Mouse (Mus musculus) CD8-positive naive resting alpha-beta T cell, adult 57 days (primary cell): ENCODE measurements around the gene Eif2d. TPM values are rescaled to one million over a fixed set of nuclear protein-coding genes. Genes with fewer than 3 reads are reported as not detected.

Experiments
- total RNA-seq: library from RNA; stranded (reverse); gene quantifications from one replicate; pipeline ENCODE4 v1.2.4, GENCODE M21; 2023

Eif2d gene
- total RNA-seq = 27.1 TPM

GRCm38 (mm10) chr1:131153018-131153629, at the start of gene Eif2d:
Gene Eif2d (plus strand): TSS chr1:131153181.

GRCm38 (mm10) chr1:131138191-131139016, 14.6 kb upstream of the Eif2d start, which contains the start of gene Dyrk3:
Gene Dyrk3 (minus strand): TSS chr1:131138340.

Other genes starting within 250 kb of the Eif2d start
- gene Il20, start 241.7 kb upstream of the Eif2d start, total RNA-seq = not detected
- not detected for gene Il19, start 213.1 kb upstream of the Eif2d start, total RNA-seq
- 0.40 TPM for gene Il10, start 133.3 kb upstream of the Eif2d start, total RNA-seq
- gene Mapkapk2, start 55.4 kb upstream of the Eif2d start, total RNA-seq = 48.2 TPM
- gene Dyrk3, start 14.8 kb upstream of the Eif2d start, total RNA-seq = 1.8 TPM
- gene Rassf5, start 92.1 kb downstream of the Eif2d start, total RNA-seq = 182 TPM
- 261 TPM for gene Ikbke, start 126.4 kb downstream of the Eif2d start, total RNA-seq